ENCODE assay signal across 24 mouse cellular contexts in the genomic region with DNA sequence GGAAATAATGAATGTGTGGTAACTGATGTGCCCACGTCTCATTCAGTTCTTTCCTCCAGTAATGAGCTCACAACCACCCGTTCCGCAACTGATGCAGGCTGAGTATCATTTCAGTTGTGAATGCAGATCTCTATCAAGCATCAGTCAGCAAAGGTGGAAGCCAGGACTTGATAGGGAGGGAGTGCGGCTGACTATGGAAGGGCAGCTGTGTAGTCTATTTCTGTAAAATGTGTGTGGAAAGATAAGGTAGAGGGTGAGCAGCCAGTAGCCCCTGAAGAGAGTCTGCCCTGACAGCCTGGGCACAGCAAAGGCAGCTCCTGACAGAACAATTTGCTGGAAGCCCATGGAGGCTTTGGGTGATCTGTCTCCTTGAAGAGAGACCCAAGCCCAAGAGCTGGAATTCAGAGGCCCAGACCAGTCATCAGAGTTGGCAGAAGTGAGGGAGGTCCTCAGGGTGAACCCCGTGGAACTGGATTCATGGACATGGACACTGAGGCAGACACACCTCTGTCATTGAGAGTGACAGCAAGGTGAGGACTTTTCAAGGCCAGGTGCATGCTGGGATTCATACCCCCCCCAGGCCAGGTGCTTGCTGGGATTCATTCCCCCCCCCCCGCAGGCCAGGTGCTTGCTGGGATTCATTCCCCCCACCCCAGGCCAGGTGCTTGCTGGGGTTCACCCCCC.
DNase-seq lines count a peak whose midpoint lies in the region; ATAC-seq and TF ChIP-seq lines count a peak whose summit lies in the region.
"Had no signal": no experiment of that assay in that cellular context is flagged by ENCODE, and none has a peak within 500 bp of the region (broad histone marks: within the 10 kb centered on the region; RNA-seq: fewer than 3 reads in every experiment).

No protein-coding gene starts in this region.

- no peaks in the 10 kb centered on the region for H3K36me3 ChIP-seq in liver, embryonic 15.5 days (replicated peaks)
- H3K36me3 ChIP-seq: heart, embryonic 13.5 days; limb, embryonic 10.5 days; limb, embryonic 15.5 days; lung, embryonic 15.5 days; midbrain, embryonic 12.5 days; neural tube, embryonic 13.5 days had no signal

- no peaks in the 10 kb centered on the region for H3K9me3 ChIP-seq in liver, embryonic 15.5 days (replicated peaks)
- H3K9me3 ChIP-seq: forebrain, embryonic 13.5 days; heart, embryonic 13.5 days; limb, embryonic 10.5 days; limb, embryonic 15.5 days; lung, embryonic 15.5 days; midbrain, embryonic 12.5 days; neural tube, embryonic 13.5 days had no signal

- peak; percentile 10 for DNase-seq in c-Kit-positive CD71-positive TER-119-positive erythroid progenitor cells, embryonic 14.5 days (ENCODE audit: low spot score)
- DNase-seq in liver (peak; percentile 44), adipocyte (ENCODE audit: low spot score) (no peak)
- no peak for DNase-seq in left cerebral cortex, adult 2 months (ENCODE audit: extremely low spot score in 1 of 2, low spot score in 2 of 2)
- no peak for DNase-seq in retina, postnatal 1 day
- DNase-seq: adrenal gland, adult 8-10 months; B cell, adult 2 months; cerebellum, adult 18-20 months; heart, adult 2 months; heart, postnatal 10 days; kidney, adult 9 months; kidney, postnatal 10 days; layer of hippocampus, postnatal 36 days had no signal

- TF ChIP-seq CTCF in left cerebral cortex, adult 2 months (IDR thresholded peaks at IDR 0.05), result no peak

- intact Hi-C loops in left cerebral cortex, adult 2 months (cut with DNase I), result no loop called here

- H3K27ac ChIP-seq in liver, embryonic 15.5 days (replicated peaks), result no peak overlapping the region
- no peak overlapping the region for H3K27ac ChIP-seq in left cerebral cortex, adult 2 months
- H3K27ac ChIP-seq: forebrain, embryonic 13.5 days; heart, adult 2 months; heart, embryonic 13.5 days; limb, embryonic 10.5 days; limb, embryonic 15.5 days; lung, embryonic 15.5 days; midbrain, embryonic 12.5 days; neural tube, embryonic 13.5 days had no signal

- H3K27me3 ChIP-seq in liver, embryonic 15.5 days, result no peaks in the 10 kb centered on the region; the same call in 1 of the 2 replicates
- H3K27me3 ChIP-seq: forebrain, embryonic 13.5 days; heart, embryonic 13.5 days; limb, embryonic 15.5 days; lung, embryonic 15.5 days had no signal

- H3K4me1 ChIP-seq in liver, embryonic 15.5 days (replicated peaks), result peaks cover 20% of the 10 kb centered on the region
- H3K4me1 ChIP-seq: limb, embryonic 10.5 days; limb, embryonic 15.5 days; lung, embryonic 15.5 days had no signal

- peak; percentile 93 for ATAC-seq in liver, embryonic 15.5 days (ENCODE audit: insufficient read depth)
- ATAC-seq: activated CD4-positive, CD25-positive, alpha-beta regulatory T cell, adult 4 months; forebrain, embryonic 13.5 days; intestine, embryonic 16.5 days had no signal

- peak overlapping the region; percentile 44 for H3K4me2 ChIP-seq in liver, embryonic 15.5 days
- H3K4me2 ChIP-seq: forebrain, embryonic 13.5 days; heart, embryonic 13.5 days; limb, embryonic 15.5 days; lung, embryonic 15.5 days; midbrain, embryonic 12.5 days; neural tube, embryonic 13.5 days had no signal

- H3K4me3 ChIP-seq in liver, embryonic 15.5 days (replicated peaks), result no peak overlapping the region
- H3K4me3 ChIP-seq in left cerebral cortex, adult 2 months, result no peak overlapping the region
- H3K4me3 ChIP-seq: erythroblast, embryonic 14.5 days; forebrain, embryonic 13.5 days; heart, adult 2 months; heart, embryonic 13.5 days; limb, embryonic 10.5 days; limb, embryonic 15.5 days; lung, embryonic 15.5 days; midbrain, embryonic 12.5 days; neural tube, embryonic 13.5 days had no signal

- WGBS in liver, embryonic 15.5 days (ENCODE audit: insufficient replicate concordance), result 35% methylated on average over 6 of the region's 6 CpGs

- no peak overlapping the region for H3K9ac ChIP-seq in liver, embryonic 15.5 days
- H3K9ac ChIP-seq: forebrain, embryonic 13.5 days; heart, embryonic 13.5 days; limb, embryonic 15.5 days; lung, embryonic 15.5 days; midbrain, embryonic 12.5 days; neural tube, embryonic 13.5 days had no signal

Comparison
In these comparisons a context has a peak if more than half of its experiments do, and no peak if none do; other contexts are left out.
1. DNase-seq: peak in c-Kit-positive CD71-positive TER-119-positive erythroid progenitor cells, embryonic 14.5 days (single experiment) and liver (single experiment); none in left cerebral cortex, adult 2 months (0 of 2), retina, postnatal 1 day (single experiment) and adipocyte (single experiment).